Mouse (Mus musculus): ENCODE results near the gene Cbx3. TPM values are rescaled to one million over a fixed set of nuclear protein-coding genes. Genes with fewer than 3 reads are reported as not detected.

Gene Cbx3
- polyA plus RNA-seq, 1 experiment from 2014 or later, result 340 TPM

DNA sequence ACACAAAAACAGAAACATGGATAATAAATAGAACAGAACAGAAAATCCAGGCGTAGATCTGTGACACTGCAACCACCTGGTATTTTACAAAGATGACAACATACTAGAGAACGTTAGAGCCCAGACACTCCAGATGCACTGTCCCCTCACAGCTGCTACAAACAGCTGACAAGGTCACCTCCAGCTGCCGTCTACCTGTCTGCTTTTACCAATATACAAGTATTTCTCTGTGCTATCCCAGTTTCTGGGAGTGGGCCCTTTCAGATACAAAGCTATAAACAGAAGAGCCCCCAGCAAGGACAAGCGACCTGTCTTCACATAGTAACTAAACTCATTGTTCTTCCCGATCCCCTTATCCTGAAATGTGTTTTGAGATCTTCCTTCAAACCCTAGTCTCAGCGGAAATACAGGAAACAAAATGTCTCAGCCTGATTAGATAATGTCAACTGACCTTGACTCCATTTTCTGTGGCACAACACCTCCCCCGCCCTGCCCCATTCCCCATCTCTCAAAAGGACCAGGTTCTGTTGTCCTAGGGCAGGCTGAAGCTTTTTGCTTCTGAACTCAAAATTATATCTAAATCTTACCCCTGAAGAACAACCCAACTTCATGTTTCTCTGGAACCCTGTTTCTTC is 16.0 kb downstream of the Cbx3 start:
- Histone ChIP-seq H3K4me3 (ENCODE audit: control insufficient read depth in 1 of 2, insufficient read depth in 1 of 2, low read depth in 1 of 2, low read length in 2 of 2) (no peak overlapping the region), H3K27me3 (ENCODE audit: control insufficient read depth, insufficient read depth, low read length) (no peaks in the 10 kb centered on the region), H3K4me1 (ENCODE audit: control insufficient read depth in 2 of 2, insufficient read depth in 2 of 2, low read length in 2 of 2) (peaks cover 9 to 14% of the 10 kb centered on the region in 2 experiments; a peak in 3 of 4 replicates), H3K9ac (ENCODE audit: low read length) (no peak overlapping the region), H3K4me2 (ENCODE audit: low read length) (no peak overlapping the region), H3K27ac (replicated peaks in 1 of 2; ENCODE audit: control insufficient read depth in 1 of 2, insufficient read depth in 1 of 2, low read depth in 2 of 2, low read length in 2 of 2) (no peak overlapping the region), H3K9me3 (ENCODE audit: control insufficient read depth, low read length) (no peaks in the 10 kb centered on the region), H3K36me3 (ENCODE audit: control insufficient read depth, insufficient read depth, low read length) (peaks cover 22% of the 10 kb centered on the region)
- 24% methylated on average over 7 of the region's 7 CpGs for WGBS
- no peak for ATAC-seq (ENCODE audit: insufficient number of reproducible peaks, insufficient read depth, low FRiP score, low read depth)

GRCm38 (mm10) chr6:51486731-51487130 is 16.6 kb downstream of the Cbx3 start:
- 76% methylated on average over 5 of the region's 5 CpGs for WGBS
- no peaks in the 10 kb centered on the region for H3K27me3 ChIP-seq (ENCODE audit: control insufficient read depth, insufficient read depth, low read length)

DNA sequence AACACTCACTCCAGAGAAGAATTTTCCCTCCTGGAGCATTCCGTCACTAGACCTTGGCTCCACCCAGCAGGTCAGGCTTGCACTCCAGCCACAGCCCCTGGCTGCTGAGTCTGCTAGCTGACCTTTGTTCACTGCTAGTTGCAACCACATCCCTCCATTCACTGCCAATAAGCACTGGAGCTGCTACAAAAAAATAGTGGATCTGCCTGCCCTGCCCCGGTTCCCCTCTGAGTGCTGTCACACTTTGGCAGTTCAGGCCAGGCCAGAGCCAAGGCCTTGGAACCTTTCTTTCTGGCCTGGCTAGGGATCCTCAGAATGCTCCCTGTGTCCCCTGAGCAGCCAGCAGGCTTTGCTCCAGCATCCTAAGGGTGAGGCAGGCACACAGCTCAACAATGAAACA is 19.6 kb downstream of the Cbx3 start:
- no peaks in the 10 kb centered on the region for H3K9me3 ChIP-seq (ENCODE audit: control insufficient read depth, low read length)
- H3K9ac ChIP-seq (ENCODE audit: low read length), result no peak overlapping the region
- no peaks in the 10 kb centered on the region for H3K36me3 ChIP-seq (ENCODE audit: control insufficient read depth, insufficient read depth, low read length)
- 20% methylated on average over 2 of the region's 2 CpGs for WGBS
- H3K27ac ChIP-seq (replicated peaks in 1 of 2; ENCODE audit: control insufficient read depth in 1 of 2, insufficient read depth in 1 of 2, low read depth in 2 of 2, low read length in 2 of 2), result peak overlapping the region; percentile 58 to 82
- H3K4me3 ChIP-seq (ENCODE audit: control insufficient read depth in 1 of 2, insufficient read depth in 1 of 2, low read depth in 1 of 2, low read length in 2 of 2), result no peak overlapping the region
- no peaks in the 10 kb centered on the region for H3K27me3 ChIP-seq (ENCODE audit: control insufficient read depth, insufficient read depth, low read length)
- no peak for ATAC-seq (ENCODE audit: insufficient number of reproducible peaks, insufficient read depth, low FRiP score, low read depth)
- peaks cover 9 to 14% of the 10 kb centered on the region in 2 experiments; a peak in 3 of 4 replicates for H3K4me1 ChIP-seq (ENCODE audit: control insufficient read depth in 2 of 2, insufficient read depth in 2 of 2, low read length in 2 of 2)
- no peak overlapping the region for H3K4me2 ChIP-seq (ENCODE audit: low read length)

More at GRCm38 (mm10) chr6:51486731-51487130, 16.6 kb downstream of the Cbx3 start:
- Histone ChIP-seq H3K9me3 (ENCODE audit: control insufficient read depth, low read length) (no peaks in the 10 kb centered on the region), H3K9ac (ENCODE audit: low read length) (no peak overlapping the region), H3K36me3 (ENCODE audit: control insufficient read depth, insufficient read depth, low read length) (peaks cover 17% of the 10 kb centered on the region), H3K4me3 (ENCODE audit: control insufficient read depth in 1 of 2, insufficient read depth in 1 of 2, low read depth in 1 of 2, low read length in 2 of 2) (no peak overlapping the region), H3K27ac (replicated peaks in 1 of 2; ENCODE audit: control insufficient read depth in 1 of 2, insufficient read depth in 1 of 2, low read depth in 2 of 2, low read length in 2 of 2) (peak overlapping the region in 1 of 2 experiments; percentile 16; a peak in 1 of 4 replicates), H3K4me1 (ENCODE audit: control insufficient read depth in 2 of 2, insufficient read depth in 2 of 2, low read length in 2 of 2) (peaks cover 9 to 14% of the 10 kb centered on the region in 2 experiments; a peak in 3 of 4 replicates), H3K4me2 (ENCODE audit: low read length) (no peak overlapping the region)
- no peak for ATAC-seq (ENCODE audit: insufficient number of reproducible peaks, insufficient read depth, low FRiP score, low read depth)

GRCm38 (mm10) chr6:51497321-51498111 is 27.4 kb downstream of the Cbx3 start:
- H3K36me3 ChIP-seq (ENCODE audit: control insufficient read depth, insufficient read depth, low read length), result no peaks in the 10 kb centered on the region
- no peak for ATAC-seq (ENCODE audit: insufficient number of reproducible peaks, insufficient read depth, low FRiP score, low read depth)
- 47% methylated on average over 8 of the region's 8 CpGs for whole genome bisulfite sequencing

DNA sequence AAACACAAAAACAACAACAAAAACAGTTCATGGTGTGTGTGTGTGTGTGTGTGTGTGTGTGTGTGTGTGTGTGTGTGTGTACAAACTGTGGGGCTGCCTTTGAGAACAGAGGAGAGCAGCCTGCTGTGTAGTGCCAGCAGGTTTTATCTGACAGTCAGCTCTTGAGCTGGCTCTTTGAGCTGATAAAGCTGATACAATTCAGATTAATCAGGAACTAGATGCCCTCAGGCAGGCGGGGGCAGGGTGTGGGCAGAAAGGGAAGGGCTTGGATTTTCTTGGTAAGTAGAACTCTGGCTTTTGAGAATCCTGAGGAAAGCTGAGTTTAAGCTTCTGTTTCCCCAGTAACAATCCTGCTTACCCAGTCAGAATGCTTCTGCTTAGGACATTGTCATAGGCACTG is 35.5 kb downstream of the Cbx3 start:
- no peaks in the 10 kb centered on the region for H3K36me3 ChIP-seq (ENCODE audit: control insufficient read depth, insufficient read depth, low read length)
- no peak overlapping the region for H3K4me3 ChIP-seq (ENCODE audit: control insufficient read depth in 1 of 2, insufficient read depth in 1 of 2, low read depth in 1 of 2, low read length in 2 of 2)
- no peak for ATAC-seq (ENCODE audit: insufficient number of reproducible peaks, insufficient read depth, low FRiP score, low read depth)
- H3K4me1 ChIP-seq (ENCODE audit: control insufficient read depth in 2 of 2, insufficient read depth in 2 of 2, low read length in 2 of 2), result peaks cover 5 to 6% of the 10 kb centered on the region in 2 experiments; a peak in 2 of 4 replicates
- no peaks in the 10 kb centered on the region for H3K27me3 ChIP-seq (ENCODE audit: control insufficient read depth, insufficient read depth, low read length)
- no peak overlapping the region for H3K4me2 ChIP-seq (ENCODE audit: low read length)
- 33% methylated on average over 1 of the region's 1 CpGs for WGBS
- H3K9me3 ChIP-seq (ENCODE audit: control insufficient read depth, low read length), result no peaks in the 10 kb centered on the region
- no peak overlapping the region for H3K27ac ChIP-seq (replicated peaks in 1 of 2; ENCODE audit: control insufficient read depth in 1 of 2, insufficient read depth in 1 of 2, low read depth in 2 of 2, low read length in 2 of 2)
- H3K9ac ChIP-seq (ENCODE audit: low read length), result no peak overlapping the region

More at GRCm38 (mm10) chr6:51497321-51498111, 27.4 kb downstream of the Cbx3 start:
- Histone ChIP-seq H3K4me1 (ENCODE audit: control insufficient read depth in 2 of 2, insufficient read depth in 2 of 2, low read length in 2 of 2) (no peaks in the 10 kb centered on the region), H3K4me2 (ENCODE audit: low read length) (no peak overlapping the region), H3K27ac (replicated peaks in 1 of 2; ENCODE audit: control insufficient read depth in 1 of 2, insufficient read depth in 1 of 2, low read depth in 2 of 2, low read length in 2 of 2) (no peak overlapping the region), H3K9ac (ENCODE audit: low read length) (no peak overlapping the region), H3K4me3 (ENCODE audit: control insufficient read depth in 1 of 2, insufficient read depth in 1 of 2, low read depth in 1 of 2, low read length in 2 of 2) (no peak overlapping the region), H3K27me3 (ENCODE audit: control insufficient read depth, insufficient read depth, low read length) (no peaks in the 10 kb centered on the region), H3K9me3 (ENCODE audit: control insufficient read depth, low read length) (no peaks in the 10 kb centered on the region)

DNA sequence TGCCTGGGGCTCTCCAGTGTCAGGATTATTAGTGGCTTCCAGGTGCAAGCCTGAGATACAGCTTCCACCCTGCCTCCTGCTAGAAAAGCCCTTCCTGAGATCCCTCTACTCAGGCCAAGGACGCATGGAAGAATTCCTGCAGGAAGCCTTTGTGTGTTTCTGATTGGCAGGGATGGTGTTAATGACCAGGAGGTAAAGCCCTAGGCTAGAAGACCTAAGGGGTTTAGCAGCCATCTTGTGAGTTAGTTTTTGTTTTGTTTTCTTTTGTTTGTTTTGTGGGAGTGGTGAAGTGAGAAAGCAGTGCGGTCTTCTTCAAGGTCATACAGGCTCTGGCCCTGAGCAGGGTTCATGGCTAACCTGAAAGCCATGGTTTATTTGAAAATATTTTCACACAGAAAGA is 37.4 kb downstream of the Cbx3 start:
- Histone ChIP-seq H3K4me2 (ENCODE audit: low read length) (no peak overlapping the region), H3K9me3 (ENCODE audit: control insufficient read depth, low read length) (no peaks in the 10 kb centered on the region), H3K4me1 (ENCODE audit: control insufficient read depth in 2 of 2, insufficient read depth in 2 of 2, low read length in 2 of 2) (peaks cover 5 to 6% of the 10 kb centered on the region in 2 experiments; a peak in 2 of 4 replicates), H3K4me3 (ENCODE audit: control insufficient read depth in 1 of 2, insufficient read depth in 1 of 2, low read depth in 1 of 2, low read length in 2 of 2) (no peak overlapping the region), H3K27me3 (ENCODE audit: control insufficient read depth, insufficient read depth, low read length) (no peaks in the 10 kb centered on the region), H3K27ac (replicated peaks in 1 of 2; ENCODE audit: control insufficient read depth in 1 of 2, insufficient read depth in 1 of 2, low read depth in 2 of 2, low read length in 2 of 2) (no peak overlapping the region), H3K36me3 (ENCODE audit: control insufficient read depth, insufficient read depth, low read length) (no peaks in the 10 kb centered on the region), H3K9ac (ENCODE audit: low read length) (no peak overlapping the region)
- ATAC-seq (ENCODE audit: insufficient number of reproducible peaks, insufficient read depth, low FRiP score, low read depth), result no peak
- WGBS, result 67% methylated on average over 2 of the region's 2 CpGs

DNA sequence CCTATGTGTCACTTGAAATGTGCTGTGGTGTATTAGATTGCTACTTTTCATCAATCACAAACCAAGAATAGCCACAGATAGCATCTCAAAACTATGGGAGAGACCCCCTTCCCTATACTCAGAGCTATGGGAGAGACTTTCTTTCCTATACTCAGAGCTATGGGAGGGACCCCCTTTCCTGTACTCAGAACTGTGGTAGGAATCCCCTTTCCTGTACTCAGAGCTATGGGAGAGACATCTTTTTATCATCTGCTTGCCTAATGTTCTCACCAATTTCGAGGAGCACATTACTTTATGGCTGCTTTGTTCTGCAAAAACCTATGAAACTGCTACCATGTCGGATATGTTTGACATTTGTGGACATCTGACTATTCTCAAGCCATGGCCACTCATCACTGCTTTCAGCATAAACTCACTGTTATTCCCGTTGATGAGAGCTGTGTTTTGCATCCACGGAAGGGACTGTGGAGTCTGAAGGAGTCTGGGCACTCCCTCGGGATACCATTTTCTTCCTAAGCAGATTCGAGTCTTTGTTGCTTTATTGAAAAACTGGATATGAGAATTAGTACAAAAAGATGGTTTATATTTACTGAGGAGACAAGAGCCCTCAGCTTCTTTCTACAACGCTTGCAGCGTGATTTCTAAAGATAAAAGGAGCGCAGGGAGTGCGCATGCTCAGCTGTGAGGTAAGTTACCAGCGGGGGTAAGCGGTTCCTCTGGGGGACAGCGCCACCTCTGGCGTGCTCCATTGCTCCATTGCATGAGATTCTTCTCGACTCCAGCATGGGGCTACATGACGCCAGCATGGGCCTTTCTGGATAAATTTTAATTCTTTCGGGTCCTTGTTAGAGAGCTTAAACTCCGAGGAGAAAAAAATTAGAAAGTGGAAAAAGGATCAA is 38.8 kb downstream of the Cbx3 start:
- no peaks in the 10 kb centered on the region for H3K27me3 ChIP-seq (ENCODE audit: control insufficient read depth, insufficient read depth, low read length)
- peak overlapping the region; percentile 27 to 37 for H3K4me3 ChIP-seq (ENCODE audit: control insufficient read depth in 1 of 2, insufficient read depth in 1 of 2, low read depth in 1 of 2, low read length in 2 of 2)
- H3K27ac ChIP-seq (replicated peaks in 1 of 2; ENCODE audit: control insufficient read depth in 1 of 2, insufficient read depth in 1 of 2, low read depth in 2 of 2, low read length in 2 of 2), result no peak overlapping the region
- H3K36me3 ChIP-seq (ENCODE audit: control insufficient read depth, insufficient read depth, low read length), result no peaks in the 10 kb centered on the region
- H3K9me3 ChIP-seq (ENCODE audit: control insufficient read depth, low read length), result no peaks in the 10 kb centered on the region
- no peak for ATAC-seq (ENCODE audit: insufficient number of reproducible peaks, insufficient read depth, low FRiP score, low read depth)
- H3K9ac ChIP-seq (ENCODE audit: low read length), result peak overlapping the region; percentile 60
- peaks cover 5 to 6% of the 10 kb centered on the region in 2 experiments; a peak in 2 of 4 replicates for H3K4me1 ChIP-seq (ENCODE audit: control insufficient read depth in 2 of 2, insufficient read depth in 2 of 2, low read length in 2 of 2)
- 22% methylated on average over 18 of the region's 18 CpGs for whole genome bisulfite sequencing
- peak overlapping the region; percentile 58 for H3K4me2 ChIP-seq (ENCODE audit: low read length)

Measured in heart, embryonic 14.5 days (tissue).